Mouse (Mus musculus): ENCODE measurements at regions not wholly inside any gene's neighbourhood (a gene's known extent, or its start where the extent isn't known, plus 50 kb on each side); places are given as distances from the start of the nearest gene placed in this dataset.

- no peaks in the 10 kb centered on the region for H3K36me3 ChIP-seq (ENCODE audit: control insufficient read depth in 1 of 2, insufficient read depth in 2 of 2, low read length in 2 of 2)
- H3K9me3 ChIP-seq (replicated peaks; ENCODE audit: insufficient read depth, low read length), result no peaks in the 10 kb centered on the region
- H3K4me3 ChIP-seq (ENCODE audit: control insufficient read depth in 1 of 2, insufficient read depth in 1 of 2, low read depth in 2 of 2, low read length in 2 of 2), result no peak overlapping the region
- no peak for DNase-seq (ENCODE audit: low read depth, low spot score)
- no peaks in the 10 kb centered on the region for H3K79me2 ChIP-seq (ENCODE audit: control insufficient read depth, insufficient read depth, low read length, poor library complexity)
- no peak overlapping the region for H3K9ac ChIP-seq (ENCODE audit: control insufficient read depth, low read depth, low read length, poor library complexity, severe bottlenecking)
- no peaks in the 10 kb centered on the region for H3K4me1 ChIP-seq (ENCODE audit: control insufficient read depth in 1 of 2, insufficient read depth in 2 of 2, low read length in 2 of 2)
- no peak for TF ChIP-seq ZNF384 (IDR thresholded peaks at IDR 0.05; ENCODE audit: low read depth, low read length)
- TF ChIP-seq ETS1 (IDR thresholded peaks at IDR 0.05; ENCODE audit: low read depth, low read length), result no peak
- no peak for TF ChIP-seq USF1 (IDR thresholded peaks at IDR 0.05; ENCODE audit: low read depth, low read length)
- no peak for TF ChIP-seq RAD21 (IDR thresholded peaks at IDR 0.05; ENCODE audit: low read depth, low read length)
- no peak for TF ChIP-seq ZKSCAN1 (IDR thresholded peaks at IDR 0.05; ENCODE audit: low read depth, low read length)
- no peak for TF ChIP-seq MYB (IDR thresholded peaks at IDR 0.05; ENCODE audit: low read depth, low read length)
- no peak for TF ChIP-seq USF2 (IDR thresholded peaks at IDR 0.05; ENCODE audit: borderline replicate concordance in 1 of 2, insufficient read depth in 1 of 2, low read depth in 1 of 2, low read length in 2 of 2)
- TF ChIP-seq HCFC1 (IDR thresholded peaks at IDR 0.05; ENCODE audit: low read depth, low read length), result no peak
- TF ChIP-seq JUND (IDR thresholded peaks at IDR 0.05; ENCODE audit: low read depth, low read length), result no peak
- TF ChIP-seq POLR2A (IDR thresholded peaks at IDR 0.05; ENCODE audit: control insufficient read depth in 1 of 2, insufficient read depth in 1 of 2, low read depth in 1 of 2, low read length in 2 of 2, poor library complexity in 1 of 2), result no peak
- no peak for TF ChIP-seq SIN3A (IDR thresholded peaks at IDR 0.05; ENCODE audit: low read length)
- TF ChIP-seq RCOR1 (IDR thresholded peaks at IDR 0.05; ENCODE audit: low read depth, low read length), result no peak
- no peak for TF ChIP-seq ZC3H11A (IDR thresholded peaks at IDR 0.05; ENCODE audit: low read depth, low read length)
- no peak for TF ChIP-seq MEF2A (IDR thresholded peaks at IDR 0.05; ENCODE audit: extremely low read depth, insufficient replicate concordance, low read depth, low read length, poor library complexity, severe bottlenecking)
- TF ChIP-seq MAZ (IDR thresholded peaks at IDR 0.05; ENCODE audit: low read depth, low read length), result no peak
- no peak for TF ChIP-seq NRF1 (IDR thresholded peaks at IDR 0.05; ENCODE audit: insufficient read depth, low read depth, low read length, poor library complexity, severe bottlenecking)
- TF ChIP-seq KAT2A (conservative IDR thresholded peaks at IDR 0.05; ENCODE audit: low read depth, low read length), result no peak
- TF ChIP-seq MAX (IDR thresholded peaks at IDR 0.05; ENCODE audit: low read length), result no peak
- H3K27ac ChIP-seq (ENCODE audit: control insufficient read depth, low read depth, low read length), result no peak overlapping the region
- H3K27me3 ChIP-seq (ENCODE audit: control insufficient read depth in 1 of 2, insufficient read depth in 2 of 2, low read length in 2 of 2), result no peaks in the 10 kb centered on the region
Observed at GRCm38 (mm10) chr3:117927527-117927926, 58.8 kb upstream of the Snx7 start.

Measured in MEL (cell line).